Mouse (Mus musculus) heart, postnatal 14 days (tissue): Measurements from ENCODE around the gene Itpka. TPM values are rescaled to one million over a fixed set of nuclear protein-coding genes. Genes with fewer than 3 reads are reported as not detected.

Experiments
- total RNA-seq, 2 experiments: library from RNA; stranded (reverse); gene quantifications; 2 replicates each; pipeline ENCODE4 v1.2.3; 2021

The Itpka gene
- total RNA-seq, 2 experiments from 2014 or later, result 0.41 to 1.1 TPM

Other genes starting within 250 kb of the Itpka start
- under 1 TPM; 0.07 to 0.10 TPM for gene Exd1, start 194.7 kb upstream of the Itpka start, total RNA-seq
- gene Chp1, start 194.6 kb upstream of the Itpka start, total RNA-seq, result 10 to 100 TPM; 90.3 to 91.6 TPM
- gene Nusap1, start 124.0 kb upstream of the Itpka start, total RNA-seq, result 1 to 10 TPM; 3.6 to 6.4 TPM
- gene Oip5, start 123.9 kb upstream of the Itpka start, total RNA-seq, result 1 to 10 TPM in 1 of 2 experiments, under 1 TPM in 1; 0.74 to 1.6 TPM
- 10 to 100 TPM; 59.2 to 64.1 TPM for gene Ndufaf1, start 79.5 kb upstream of the Itpka start, total RNA-seq
- 10 to 100 TPM; 22.6 to 23.5 TPM for gene Rtf1, start 67.3 kb upstream of the Itpka start, total RNA-seq
- not detected for gene Ltk, start 18.1 kb downstream of the Itpka start, total RNA-seq
- 10 to 100 TPM; 13.2 to 13.3 TPM for gene Rpap1, start 45.2 kb downstream of the Itpka start, total RNA-seq
- gene Tyro3, start 55.4 kb downstream of the Itpka start, total RNA-seq, result 1 to 10 TPM; 2.1 to 4.5 TPM
- gene Mga, start 154.9 kb downstream of the Itpka start, total RNA-seq, result 10 to 100 TPM; 44.6 to 58.2 TPM
- 10 to 100 TPM; 11.0 to 12.2 TPM for gene Mapkbp1, start 230.4 kb downstream of the Itpka start, total RNA-seq